Mouse (Mus musculus) frontal cortex, postnatal 14 days (tissue): ENCODE data around the gene Sema5b.

Experiments used
- DNase-seq, 2 experiments: peaks; one replicate each; pipeline ENCODE4 v3.0.0; 2022; ENCODE audit warnings: low spot score in 2 of 2

Sema5b gene

DNA sequence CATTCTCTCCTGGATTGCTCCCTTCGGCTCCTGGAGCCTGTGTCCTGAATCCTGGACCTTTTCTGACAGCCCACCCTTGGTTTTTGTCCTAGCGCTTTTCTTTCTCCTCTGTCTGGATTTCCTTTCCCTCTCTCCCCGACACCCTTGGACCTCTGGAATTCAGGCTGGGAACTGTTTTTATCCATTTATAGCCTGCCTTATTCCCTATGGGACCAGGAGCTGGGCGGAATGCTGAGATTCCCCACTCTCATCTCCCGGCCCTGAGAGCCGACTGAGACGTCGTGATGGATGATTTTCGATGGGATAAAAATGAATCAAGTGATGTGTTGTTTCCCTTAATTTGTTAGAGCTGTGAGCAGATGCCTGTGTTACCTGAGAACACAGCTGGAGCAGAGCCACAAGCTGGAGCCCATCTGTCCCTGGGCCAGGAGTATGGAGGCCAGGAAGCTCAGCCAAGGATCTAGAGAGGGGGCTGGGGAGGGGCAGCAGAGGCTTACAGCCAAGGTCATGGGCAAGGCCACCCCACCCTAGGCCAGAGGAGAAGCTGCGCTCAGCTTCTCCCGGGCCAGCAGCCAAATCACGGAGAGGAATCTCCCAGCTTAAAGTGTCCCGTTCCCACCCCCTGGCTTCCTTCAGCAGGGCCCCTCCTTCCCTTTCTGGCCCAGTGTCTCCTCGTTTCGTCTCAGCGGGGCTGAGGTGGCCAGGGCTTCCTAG is 89.7 kb downstream of the Sema5b start:
- DNase-seq: no peak

DNA sequence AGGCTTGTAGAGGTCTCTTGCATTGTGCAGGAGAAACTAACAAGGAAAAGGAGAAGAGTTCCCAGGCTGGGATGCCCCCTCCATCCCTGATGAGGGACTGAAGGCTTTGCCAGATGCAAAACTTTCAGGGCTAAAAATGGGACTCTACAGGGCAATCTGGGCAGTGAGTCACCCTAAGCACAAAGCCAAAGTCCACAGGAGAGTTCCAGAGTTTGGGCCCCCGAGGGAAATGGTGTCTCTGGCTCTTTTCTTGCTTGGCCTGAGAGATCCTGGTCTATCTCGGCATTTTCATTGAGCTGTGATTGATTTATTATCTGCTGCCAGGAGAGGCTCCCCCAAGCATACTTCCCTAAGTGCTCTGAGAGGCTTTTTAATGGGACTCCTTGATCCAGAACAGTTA is 92.1 kb downstream of the Sema5b start:
- DNase-seq: no peak

DNA sequence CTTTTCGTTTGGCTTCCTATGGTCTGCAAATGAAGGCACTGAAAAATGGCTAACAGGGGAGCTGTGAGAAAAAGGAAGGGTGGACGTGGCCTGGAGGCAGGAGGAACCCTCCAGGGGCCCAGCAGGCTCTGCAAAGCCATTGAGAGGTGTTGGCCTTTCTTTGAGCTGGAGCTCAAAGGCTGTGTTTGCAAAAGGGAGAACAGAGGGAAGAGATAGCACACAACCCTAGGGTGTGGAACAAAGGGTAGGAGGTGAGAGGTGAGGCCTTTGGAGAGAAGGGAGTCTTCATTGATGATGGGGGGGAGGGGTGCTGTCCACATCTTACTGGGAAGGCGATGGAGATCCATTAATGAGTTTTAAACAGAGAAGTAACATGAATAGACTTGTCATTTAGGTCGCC is 94.0 kb downstream of the Sema5b start:
- DNase-seq: no peak

DNA sequence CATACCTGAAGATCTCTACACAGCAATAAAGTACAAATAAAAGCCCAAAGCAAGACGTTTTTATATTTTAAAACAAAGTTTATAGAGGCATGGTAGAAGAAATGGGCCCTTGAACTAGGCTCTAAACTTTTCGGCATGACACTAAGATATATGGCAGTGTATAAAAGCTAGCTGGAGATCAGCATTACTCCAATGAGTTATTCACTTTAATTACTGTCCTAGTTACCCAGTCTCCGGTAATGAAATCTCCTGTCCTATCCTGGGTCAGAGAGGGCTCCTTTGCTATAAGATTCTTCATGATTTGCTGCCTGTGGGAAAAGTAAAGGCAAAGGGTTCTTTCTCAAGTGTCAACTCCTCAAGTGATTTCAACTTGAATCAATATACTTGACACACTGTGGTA is 98.6 kb downstream of the Sema5b start:
- no peak for DNase-seq

DNA sequence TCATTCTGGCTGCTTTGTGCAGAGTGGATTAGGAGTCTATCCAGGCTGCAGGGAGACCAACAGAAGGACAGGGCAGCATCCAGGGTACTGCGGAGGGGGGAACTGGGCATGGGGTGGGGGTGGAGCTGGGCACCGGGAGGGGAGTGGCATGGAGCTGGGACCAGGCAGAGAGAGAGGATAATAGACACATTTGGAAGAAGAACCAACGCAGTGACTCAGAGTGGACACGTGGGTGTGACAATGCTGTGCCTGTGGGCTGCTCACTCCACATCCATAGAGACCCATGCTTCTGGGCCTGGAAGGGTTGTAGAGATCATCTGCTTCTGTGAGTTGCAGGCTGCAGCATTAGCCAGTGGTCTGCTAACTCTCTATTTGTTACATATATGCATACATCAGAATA is 107.9 kb downstream of the Sema5b start:
- DNase-seq: no peak

DNA sequence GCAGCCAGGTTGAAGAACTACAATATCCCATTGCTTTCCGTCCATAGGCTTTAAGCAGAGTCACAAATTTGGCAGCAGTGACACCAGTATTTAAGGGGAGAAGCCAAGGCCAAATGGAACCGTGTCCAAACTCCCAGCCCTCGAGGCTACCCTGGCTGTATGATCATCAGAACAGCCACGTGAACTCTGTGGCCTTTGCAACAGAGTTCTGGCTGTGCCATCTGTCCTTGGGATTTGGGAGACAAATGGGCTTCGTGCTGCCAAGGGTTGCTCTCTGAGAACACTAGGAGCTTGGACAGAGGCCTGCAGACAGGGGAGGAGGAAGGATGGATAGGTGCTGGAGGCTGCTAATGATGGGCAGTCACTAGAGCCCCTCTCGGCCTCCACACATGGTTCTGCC is 111.3 kb downstream of the Sema5b start:
- no peak for DNase-seq

DNA sequence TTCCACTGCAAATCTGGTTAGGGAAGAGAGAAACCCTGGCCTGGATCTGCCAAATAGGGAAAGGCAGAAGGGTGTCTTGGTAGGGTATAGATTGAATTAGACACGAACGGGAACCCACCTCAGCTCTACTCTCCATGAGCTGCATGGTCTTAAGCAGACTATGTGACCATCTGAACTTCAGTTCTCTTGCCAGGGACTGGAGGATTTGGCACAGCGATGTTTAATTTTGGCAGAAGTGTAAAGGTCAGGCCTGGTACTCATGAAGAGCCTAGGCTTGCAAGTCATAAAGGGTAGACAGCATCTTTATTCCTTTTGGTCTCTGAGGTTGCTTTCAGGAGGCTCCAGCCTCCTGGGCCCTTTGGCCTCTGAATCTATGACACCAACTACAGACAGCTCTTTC is 111.8 kb downstream of the Sema5b start:
- no peak for DNase-seq

DNA sequence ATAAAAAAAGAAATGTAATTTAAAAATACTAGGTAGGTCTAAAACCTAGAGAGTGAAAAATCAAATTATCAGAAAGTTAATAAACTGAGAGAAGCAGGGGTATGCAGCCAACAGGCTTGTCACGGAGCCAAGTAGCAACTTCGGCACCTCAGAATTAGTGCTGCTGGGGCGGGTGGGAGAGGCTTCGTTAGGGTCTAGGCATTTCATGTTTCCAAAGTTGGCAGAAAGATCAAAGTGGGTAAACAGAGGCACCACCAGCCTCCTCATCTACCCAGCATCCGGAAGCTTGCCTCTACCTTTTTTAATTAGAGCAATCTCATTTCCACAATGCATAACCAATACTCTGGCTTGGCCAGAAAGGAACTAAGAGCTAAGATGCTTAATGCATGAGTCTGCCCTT is 113.0 kb downstream of the Sema5b start:
- DNase-seq: no peak

DNA sequence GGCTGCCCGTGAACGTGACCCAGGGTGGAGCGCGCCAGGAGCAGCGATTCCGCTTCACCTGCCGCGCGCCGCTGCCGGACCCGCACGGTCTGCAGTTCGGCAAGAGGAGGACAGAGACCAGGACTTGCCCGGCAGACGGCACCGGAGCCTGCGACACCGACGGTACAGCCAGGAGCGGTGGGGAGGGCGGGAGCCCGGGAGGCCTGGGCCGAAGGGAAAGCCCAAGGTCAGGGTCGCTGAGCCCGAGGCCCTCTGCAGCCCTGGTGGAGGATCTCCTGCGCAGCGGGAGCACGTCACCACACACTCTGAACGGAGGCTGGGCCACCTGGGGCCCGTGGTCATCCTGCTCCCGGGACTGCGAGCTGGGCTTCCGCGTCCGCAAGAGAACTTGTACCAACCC is 119.3 kb downstream of the Sema5b start:
- DNase-seq: no peak

DNA sequence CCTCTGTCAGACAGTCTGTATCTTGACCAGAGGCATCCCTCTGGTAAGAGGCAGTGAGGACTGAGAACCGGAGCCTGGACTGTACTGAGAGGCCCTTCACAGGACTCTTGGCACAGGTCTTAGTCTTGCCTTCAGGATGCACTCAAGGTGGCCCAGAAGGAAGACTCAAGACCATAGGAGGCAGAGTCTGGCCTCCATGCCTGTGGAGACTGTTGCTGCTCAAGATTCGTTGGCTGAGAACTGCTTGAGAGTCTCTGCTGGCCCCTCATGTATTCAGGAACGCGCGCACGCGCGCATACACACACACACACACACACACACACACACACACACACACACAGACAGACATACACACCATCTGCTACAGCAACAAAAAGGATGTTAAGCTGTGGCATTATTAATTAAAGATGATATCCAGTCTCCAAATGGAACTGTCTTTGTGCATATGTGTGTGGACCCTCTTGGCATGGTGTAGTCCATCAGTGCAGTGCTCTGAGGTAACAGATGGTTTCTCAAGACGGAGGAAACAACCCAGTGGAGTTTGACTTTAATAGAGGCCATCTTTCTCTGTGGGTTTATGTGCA is 123.0 kb downstream of the Sema5b start:
- DNase-seq: no peak

DNA sequence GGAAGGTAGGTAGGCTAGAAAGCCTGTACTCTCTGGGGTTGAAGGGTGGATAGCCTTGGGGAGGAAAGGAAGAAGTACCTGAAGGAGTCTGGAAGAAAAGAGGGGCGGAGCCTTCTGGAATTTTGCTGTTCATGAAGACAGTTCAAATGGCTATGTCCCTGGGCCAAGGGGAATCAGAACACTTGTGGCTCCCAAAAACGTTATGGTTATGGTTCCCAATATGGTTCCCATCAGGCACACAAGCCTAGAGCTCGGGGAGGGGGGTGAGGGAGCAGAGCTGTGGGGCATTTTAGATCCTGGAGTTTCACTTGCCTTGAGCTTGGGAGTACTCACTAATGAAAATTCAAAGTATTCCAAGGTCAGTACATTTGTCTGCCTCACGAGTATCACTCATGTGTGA is 123.9 kb downstream of the Sema5b start:
- no peak for DNase-seq

DNA sequence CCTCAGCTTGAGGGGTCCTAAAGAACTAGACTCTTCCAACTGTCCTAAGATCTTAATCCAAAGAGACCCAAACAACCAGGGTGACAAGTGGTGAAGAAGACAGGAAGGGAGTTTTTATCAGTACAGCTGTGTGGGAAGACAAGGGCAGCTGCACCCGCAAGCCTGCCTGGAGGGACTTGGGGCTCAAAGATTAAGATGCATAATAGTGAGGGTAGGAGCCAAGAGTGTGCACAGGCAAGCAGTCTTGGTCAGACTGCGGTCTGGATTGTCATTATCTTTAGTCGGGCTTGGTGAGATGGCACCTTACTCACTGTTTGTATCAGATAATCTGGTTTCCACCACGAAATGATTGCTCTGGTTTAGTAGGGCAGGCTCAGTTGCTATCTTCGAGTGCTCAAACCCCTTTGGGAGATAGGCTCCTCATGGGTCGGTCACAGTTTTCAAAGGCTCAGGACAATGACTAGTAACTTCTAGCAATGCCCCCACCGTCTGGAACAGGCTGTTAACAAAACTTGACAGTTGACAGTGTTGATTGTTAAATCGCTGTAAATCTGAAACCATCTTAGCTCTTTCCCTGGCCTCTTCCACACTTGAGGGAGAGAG is 136.7 kb downstream of the Sema5b start:
- no peak for DNase-seq

DNA sequence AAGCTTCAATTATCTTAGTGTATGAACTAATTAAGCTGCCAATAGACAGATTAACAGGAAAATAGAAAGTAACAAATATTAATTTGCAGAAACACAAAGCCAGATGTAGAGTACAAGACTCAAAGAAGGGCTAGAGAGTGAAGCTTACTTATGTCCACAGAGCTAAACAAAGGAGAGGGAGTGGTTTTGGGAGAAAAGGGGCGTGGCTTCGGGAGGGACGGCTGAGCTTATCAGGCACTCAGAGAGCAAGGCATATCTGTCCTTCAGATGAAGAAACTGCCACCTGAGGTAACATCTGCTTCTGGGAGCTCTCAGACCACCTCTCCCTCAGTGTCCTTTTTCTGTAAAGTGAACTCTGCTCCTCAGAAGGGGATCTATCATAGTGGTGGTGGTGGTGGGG is 137.5 kb downstream of the Sema5b start:
- DNase-seq: no peak

DNA sequence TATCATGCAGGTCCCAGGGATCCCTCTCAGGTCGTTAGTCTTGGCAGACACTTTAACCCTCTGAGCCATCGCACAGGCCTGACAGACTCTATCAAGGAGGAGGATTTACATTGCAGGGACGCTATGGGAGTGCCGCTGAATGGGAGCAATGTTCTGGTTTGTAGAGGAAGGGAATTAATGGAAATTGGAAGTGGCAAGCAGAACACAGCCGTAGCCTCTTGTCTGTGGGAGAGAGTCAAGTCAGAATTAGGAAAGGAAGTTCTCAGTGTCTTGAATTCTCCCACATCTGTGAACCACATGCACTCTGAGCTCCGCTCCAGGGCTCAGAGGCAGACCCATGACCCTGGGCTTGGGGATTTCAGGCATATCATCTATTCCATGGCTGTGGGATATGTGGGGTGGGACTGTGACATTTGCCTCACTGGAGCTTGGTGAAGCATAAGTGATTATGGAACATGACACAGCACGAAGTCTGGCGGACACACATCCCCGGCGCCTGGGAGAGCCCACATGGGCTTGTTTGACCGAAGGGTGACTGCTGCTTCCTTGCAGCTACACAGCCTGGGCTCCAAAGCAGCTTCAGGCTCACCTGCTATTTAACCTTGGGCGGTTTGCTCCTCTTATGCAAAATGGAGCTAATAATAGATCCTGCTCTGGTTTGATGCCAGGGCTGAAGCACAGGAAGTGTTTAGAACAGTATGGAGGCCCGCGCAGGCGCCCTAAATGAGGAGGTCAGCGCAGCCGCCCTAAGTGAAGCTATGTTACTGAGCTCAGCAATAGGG is 140.6 kb downstream of the Sema5b start:
- DNase-seq: no peak

DNA sequence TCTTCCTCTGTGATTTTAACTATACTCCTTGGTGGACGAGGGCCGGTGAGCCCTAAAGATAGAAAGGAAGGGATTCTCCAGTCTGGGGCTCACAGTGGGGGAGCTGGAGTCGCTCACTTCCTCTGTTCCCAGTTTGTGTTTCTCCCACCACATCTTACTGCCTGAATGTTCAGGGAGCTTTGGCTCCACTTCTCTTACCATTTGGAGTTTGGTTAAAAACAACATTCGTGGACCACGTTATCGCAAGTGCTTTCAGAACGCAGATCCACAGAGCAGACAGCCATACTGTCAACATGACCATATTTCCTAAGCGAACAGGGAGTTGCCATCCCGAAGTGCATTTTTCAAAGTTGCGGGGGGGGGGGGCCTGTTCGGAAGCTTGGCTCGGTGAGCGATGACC is 144.1 kb downstream of the Sema5b start:
- no peak for DNase-seq

DNA sequence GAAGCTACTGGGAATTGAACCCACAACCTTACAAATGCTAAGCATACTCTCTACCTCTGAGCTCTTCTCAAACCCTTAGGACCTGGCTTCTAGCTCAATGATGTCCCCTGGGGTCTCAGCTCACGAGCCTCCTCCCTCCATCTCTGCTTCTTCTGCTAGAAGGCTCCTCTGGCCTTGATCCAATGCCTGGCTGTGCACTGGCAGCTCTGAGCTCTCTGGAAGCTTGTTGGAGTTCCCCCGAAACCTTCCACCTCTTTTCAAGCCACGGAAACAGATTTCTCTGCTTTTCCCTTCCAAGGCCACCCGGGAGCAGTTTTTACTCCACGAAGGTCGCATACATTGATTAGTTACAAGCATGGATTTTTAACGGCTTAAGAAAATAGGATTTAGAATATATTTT is 145.5 kb downstream of the Sema5b start:
- DNase-seq: no peak

DNA sequence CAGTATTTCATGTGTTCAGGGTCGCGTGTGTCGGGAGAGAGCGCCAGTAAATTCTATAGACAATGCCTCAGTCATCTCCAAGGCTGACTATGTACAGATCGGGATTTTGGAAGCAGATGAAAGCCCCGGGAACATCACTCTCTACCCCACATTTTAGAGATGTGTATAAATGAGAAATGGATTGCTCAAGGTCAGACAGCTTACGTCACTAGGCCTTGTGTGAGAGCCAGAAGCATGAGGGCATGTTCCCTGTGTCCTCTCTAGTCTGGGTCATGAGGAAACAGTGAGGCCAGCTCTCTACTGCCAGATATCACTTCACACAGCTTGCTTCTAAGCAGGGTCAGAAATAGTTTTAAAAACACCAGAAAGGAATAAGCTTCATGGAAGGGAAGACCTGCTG is 150.7 kb downstream of the Sema5b start:
- DNase-seq: no peak

DNA sequence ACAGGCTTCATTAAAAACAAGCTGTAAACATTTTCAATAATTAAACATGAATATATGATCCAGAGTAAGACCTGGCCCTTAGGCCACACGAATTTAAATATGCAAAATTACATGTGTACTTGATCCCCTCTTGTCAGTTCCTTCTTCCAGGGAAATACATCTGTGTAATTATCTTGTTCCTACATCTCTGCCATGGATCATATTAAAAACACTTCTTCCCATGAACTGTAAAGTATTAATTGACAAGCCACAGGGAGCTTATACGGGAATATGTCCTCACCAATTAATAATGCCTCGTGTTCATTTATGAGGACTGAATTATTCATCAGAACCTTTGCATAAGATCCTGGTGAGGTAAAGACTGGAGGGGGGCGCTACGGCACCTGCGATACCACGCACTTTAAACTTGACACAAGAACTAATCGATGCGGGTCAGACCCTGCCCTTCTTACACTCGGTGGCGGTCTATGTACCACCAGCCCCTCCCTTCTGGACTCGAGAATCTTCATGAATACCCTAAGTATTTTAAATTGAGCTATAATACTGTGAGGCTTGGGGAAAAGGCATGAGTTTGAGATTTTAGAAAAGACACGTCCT is 153.4 kb downstream of the Sema5b start:
- DNase-seq: no peak

DNA sequence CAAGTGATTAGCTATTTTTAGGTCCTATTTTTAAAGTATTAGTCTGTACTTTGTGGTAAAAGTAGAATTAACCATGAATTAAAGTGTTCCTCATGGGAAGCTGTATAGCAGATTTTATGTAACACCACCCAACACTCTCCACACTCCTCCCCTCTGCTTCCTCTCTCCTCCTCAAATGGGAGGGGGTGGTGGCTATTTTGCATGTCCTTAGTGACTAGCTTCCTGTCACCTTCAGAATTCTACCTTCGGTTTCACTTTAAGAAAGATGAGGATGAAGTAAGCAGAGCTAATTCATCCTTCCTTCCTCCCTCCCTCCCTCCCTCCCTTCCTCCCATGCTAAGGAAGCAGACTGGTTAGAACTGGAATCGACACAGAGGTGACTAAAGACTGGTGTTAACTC is 155.2 kb downstream of the Sema5b start:
- no peak for DNase-seq

DNA sequence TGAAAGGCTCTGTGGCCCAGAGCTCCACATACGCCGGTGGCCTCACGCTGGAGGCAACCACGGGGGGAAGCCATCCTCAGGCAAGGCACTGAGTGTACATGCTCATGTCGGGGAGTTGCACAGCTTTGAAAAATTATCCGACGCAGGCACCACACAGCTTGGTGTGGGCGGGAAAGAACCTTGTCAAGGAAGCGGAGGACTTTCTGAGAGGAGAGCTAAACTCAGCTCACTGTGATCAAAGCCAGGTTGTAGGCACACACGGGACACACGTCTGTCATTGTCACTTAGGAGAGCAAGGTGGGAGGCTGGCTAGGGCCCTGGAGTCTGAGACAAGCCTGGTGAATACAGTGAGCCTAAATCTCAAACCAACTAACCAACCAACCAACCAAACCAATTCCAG is 160.9 kb downstream of the Sema5b start:
- peak; percentile 16 to 44 for DNase-seq

DNA sequence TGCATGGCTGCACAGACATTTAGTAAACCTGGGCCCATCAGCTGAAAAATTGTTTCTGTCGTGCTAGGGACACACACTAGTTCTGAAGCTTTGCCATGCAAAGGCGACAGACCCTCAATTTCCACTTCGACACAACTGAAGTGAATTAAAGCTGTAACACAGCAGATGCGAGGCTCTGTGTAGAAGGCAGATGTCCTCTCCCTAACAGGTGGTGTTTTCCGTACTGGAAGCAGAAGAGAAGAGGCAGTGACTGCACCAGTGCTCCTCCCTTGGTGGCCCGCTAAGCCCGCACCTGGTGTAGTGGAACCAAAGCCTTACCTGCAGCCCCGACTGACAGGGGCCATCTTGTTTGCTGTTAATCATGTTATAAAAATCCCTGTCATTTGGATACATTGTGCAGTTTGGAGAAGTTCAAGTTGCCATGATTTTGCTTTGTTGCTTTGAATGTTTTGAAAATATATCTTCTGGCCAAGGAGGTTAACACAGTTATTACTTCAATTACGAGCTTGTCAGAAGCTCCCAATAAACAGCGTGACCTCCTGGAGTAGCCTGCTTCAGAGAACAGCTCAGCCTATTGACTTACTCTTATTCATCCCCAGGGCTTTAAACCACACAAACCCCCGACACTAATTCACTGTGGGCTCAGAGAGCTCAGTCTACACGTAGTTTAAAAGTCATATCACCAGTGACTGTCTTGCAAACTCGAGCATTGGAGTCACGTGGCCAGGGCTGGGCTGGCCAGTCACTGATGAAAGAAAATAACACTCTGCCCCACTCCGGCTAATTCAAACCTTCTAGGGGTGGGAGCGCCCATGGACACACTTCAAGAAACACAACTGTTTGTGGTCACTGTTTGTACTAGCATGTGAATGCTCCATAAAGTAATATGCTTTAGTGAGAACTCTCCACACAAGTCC is 163.1 kb downstream of the Sema5b start:
- DNase-seq: no peak
